Mouse (Mus musculus) left cerebral cortex, adult 2 months (tissue): ENCODE results near the gene AC134908.4. TPM values are rescaled to one million over a fixed set of nuclear protein-coding genes. Genes with fewer than 3 reads are reported as not detected.
A peak's percentile ranks its signal among the peaks of the same experiment; 100 is the strongest.

ENCODE experiments used
- DNase-seq, 2 experiments: peaks; one replicate each; pipeline ENCODE4 v3.0.0; 2021 to 2022; ENCODE audit warnings: low spot score in 2 of 2, mixed read lengths in 1 of 2; ENCODE audit errors: extremely low spot score in 1 of 2
- H3K27ac ChIP-seq: fragments of 200-600 bp; 2 replicates; pipeline ENCODE4 v1.8.1; 2022
- H3K4me3 ChIP-seq: fragments of 200-600 bp; 2 replicates; pipeline ENCODE4 v1.8.1; 2022
- CTCF ChIP-seq: fragments of 200-600 bp; IDR thresholded peaks from 2 replicates; pipeline ENCODE4 v1.8.1; 2022; ENCODE audit warnings: antibody characterized with exemption, mild to moderate bottlenecking, moderate library complexity
- intact Hi-C: fragments of 180-260 bp; cut with DNase I; formaldehyde crosslinking; loops from one replicate; pipeline ENCODE4 v1.15.1; 2025
- total RNA-seq, 2 experiments: library from RNA; stranded (reverse); gene quantifications; 2 replicates each; pipeline ENCODE4 v1.2.3; 2021

The AC134908.4 gene
- total RNA-seq, 2 experiments from 2014 or later: 1.4 TPM; not detected in 1

GRCm38 (mm10) chr17:25781339-25781738 lies 14.1 kb downstream of the AC134908.4 start:
- intact Hi-C loops: no loop called here
- H3K27ac ChIP-seq: no peak overlapping the region
- H3K4me3 ChIP-seq: no peak overlapping the region
- no peak for TF ChIP-seq CTCF
- no peak for DNase-seq

DNA sequence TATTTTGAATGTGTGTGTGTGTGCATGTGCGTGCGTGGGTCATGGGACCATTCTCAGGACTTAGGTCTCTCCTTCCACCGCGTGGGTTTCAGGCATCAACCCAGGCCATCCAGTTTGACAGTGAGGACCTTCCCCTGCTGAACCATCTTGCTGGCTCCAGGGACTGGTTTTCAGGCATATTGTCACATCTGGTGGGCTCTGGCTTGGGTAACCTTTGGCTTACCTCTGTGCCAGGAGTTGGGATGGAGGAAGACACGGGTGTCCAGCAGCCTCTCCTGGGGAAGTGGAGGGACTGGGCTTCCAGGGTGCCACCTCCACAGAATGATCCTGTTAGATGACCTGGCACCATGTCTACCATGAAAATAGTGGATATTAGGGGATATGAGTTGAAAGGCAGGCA lies 17.5 kb downstream of the AC134908.4 start:
- intact Hi-C loops: no loop called here
- Histone ChIP-seq H3K27ac (no peak overlapping the region), H3K4me3 (no peak overlapping the region)
- TF ChIP-seq CTCF: no peak
- no peak for DNase-seq

DNA sequence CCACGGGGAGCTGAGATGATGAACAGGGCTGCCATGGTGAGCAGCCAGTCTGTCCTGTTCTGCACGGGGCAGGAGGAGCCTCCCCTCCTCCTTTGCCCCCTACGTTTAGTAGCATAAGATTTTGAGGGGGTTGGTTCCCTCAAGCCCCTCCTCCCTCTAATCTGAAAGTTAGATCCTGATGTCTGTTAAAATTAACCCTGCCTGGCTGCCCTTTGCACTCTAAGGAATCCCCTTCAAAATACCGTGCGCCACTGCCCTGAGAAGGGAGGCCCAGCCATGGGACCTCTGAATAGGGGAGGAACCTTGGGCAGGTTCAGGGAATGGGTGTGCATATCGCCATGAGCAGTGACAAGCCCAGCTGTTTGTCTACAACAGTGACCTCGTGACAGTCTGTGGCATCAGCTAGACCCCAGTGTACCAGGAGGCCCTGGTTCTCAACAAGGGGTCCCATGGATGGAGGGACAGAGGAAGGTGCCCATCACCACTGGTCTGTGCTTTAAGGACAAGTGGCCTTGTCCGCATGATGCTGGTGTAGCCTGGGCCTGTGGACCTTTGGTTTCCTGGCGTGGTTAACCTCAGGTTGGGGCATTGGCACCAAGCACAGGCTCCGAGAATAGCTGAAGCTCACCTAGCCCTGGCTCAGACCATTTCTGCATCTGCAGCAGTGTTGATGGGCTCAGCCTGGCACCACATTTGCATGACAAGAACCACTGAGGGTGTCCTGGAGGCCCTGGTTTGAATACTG lies 20.0 kb downstream of the AC134908.4 start:
- no peak overlapping the region for H3K27ac ChIP-seq
- no peak for DNase-seq

GRCm38 (mm10) chr17:25773549-25774120 lies 21.8 kb downstream of the AC134908.4 start, which contains the start of gene Narfl:
TSS of gene Narfl (plus strand) at chr17:25773776.
- TF ChIP-seq CTCF: peak; percentile 98
- intact Hi-C loops: loop anchor here (1.0 to 5.0 kb wide), 3 partner anchors 24 to 41 kb away; partner anchors contain the start of gene Metrn
- H3K4me3 ChIP-seq: peak within 1 kb of the TSS; percentile 86
- DNase-seq: peak; percentile 98 to 99
- H3K27ac ChIP-seq: peak within 1 kb of the TSS; percentile 90

More for the DNA sequence above, 20.0 kb downstream of the AC134908.4 start:
- TF ChIP-seq CTCF: no peak
- no peak overlapping the region for H3K4me3 ChIP-seq
- intact Hi-C loops: no loop called here

- Histone ChIP-seq H3K4me3 (no peak overlapping the region), H3K27ac (no peak overlapping the region)
- no peak for TF ChIP-seq CTCF
- DNase-seq: no peak
- intact Hi-C loops: no loop called here
Observed at GRCm38 (mm10) chr17:25769331-25769730, 26.1 kb downstream of the AC134908.4 start.

- intact Hi-C loops: no loop called here
- TF ChIP-seq CTCF: no peak
- no peak overlapping the region for H3K4me3 ChIP-seq
- DNase-seq: no peak
- H3K27ac ChIP-seq: no peak overlapping the region
Observed at GRCm38 (mm10) chr17:25765886-25766285, 29.6 kb downstream of the AC134908.4 start.

DNA sequence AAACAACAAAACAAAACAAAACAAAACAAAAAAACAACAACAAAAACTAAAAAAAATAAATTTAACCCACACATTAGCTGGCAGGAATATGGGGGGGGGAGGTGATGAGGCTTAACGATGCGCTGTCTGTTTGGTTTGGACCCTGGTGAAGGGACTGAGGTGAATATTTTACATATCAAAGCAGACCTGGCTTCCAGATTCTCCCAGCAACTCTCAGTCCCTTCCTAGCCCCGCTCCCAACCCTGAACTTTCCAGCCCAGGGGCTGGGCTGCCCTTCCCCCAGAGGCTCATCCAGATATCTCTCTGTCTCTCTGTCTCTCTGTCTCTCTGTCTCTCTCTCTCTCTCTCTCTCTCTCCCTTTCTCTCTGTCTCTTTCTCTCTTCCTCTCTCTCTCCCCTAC lies 32.9 kb downstream of the AC134908.4 start:
- intact Hi-C loops: no loop called here
- no peak for DNase-seq
- Histone ChIP-seq H3K27ac (peak overlapping the region; percentile 58; the same call in 1 of the 2 replicates), H3K4me3 (no peak overlapping the region)
- no peak for TF ChIP-seq CTCF

DNA sequence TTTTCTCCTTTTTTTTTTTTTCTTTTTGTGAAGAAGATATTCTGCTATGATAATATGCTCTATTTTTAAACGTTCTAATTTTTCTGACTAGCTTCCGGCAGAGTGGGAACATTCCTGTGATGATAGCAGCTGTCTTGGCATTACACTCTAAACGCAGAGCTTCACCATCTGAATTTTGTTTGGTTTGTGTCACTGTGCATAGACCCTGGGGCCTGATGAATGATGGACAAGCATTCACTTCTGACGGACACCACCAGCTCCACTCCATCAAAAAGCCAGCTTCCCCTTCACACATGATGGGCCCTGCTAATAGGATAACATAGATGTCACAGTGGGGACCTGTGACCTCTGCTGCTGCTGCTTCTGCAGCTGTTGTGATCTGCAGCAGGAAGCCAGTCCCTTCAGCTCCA lies 33.9 kb downstream of the AC134908.4 start:
- peak in 1 of 2 experiments; percentile 17 for DNase-seq
- intact Hi-C loops: no loop called here
- H3K27ac ChIP-seq: peak overlapping the region; percentile 58
- H3K4me3 ChIP-seq: no peak overlapping the region
- no peak for TF ChIP-seq CTCF

- intact Hi-C loops: no loop called here
Observed at GRCm38 (mm10) chr17:25760148-25760547, 35.3 kb downstream of the AC134908.4 start.

GRCm38 (mm10) chr17:25757691-25758090 lies 37.8 kb downstream of the AC134908.4 start:
- no peak for TF ChIP-seq CTCF
- Histone ChIP-seq H3K4me3 (no peak overlapping the region), H3K27ac (no peak overlapping the region)
- intact Hi-C loops: no loop called here
- no peak for DNase-seq

More at GRCm38 (mm10) chr17:25760148-25760547, 35.3 kb downstream of the AC134908.4 start:
- Histone ChIP-seq H3K27ac (peak overlapping the region; percentile 30; the same call in 1 of the 2 replicates), H3K4me3 (no peak overlapping the region)
- peak in 1 of 2 experiments; percentile 25 for DNase-seq
- no peak for TF ChIP-seq CTCF

DNA sequence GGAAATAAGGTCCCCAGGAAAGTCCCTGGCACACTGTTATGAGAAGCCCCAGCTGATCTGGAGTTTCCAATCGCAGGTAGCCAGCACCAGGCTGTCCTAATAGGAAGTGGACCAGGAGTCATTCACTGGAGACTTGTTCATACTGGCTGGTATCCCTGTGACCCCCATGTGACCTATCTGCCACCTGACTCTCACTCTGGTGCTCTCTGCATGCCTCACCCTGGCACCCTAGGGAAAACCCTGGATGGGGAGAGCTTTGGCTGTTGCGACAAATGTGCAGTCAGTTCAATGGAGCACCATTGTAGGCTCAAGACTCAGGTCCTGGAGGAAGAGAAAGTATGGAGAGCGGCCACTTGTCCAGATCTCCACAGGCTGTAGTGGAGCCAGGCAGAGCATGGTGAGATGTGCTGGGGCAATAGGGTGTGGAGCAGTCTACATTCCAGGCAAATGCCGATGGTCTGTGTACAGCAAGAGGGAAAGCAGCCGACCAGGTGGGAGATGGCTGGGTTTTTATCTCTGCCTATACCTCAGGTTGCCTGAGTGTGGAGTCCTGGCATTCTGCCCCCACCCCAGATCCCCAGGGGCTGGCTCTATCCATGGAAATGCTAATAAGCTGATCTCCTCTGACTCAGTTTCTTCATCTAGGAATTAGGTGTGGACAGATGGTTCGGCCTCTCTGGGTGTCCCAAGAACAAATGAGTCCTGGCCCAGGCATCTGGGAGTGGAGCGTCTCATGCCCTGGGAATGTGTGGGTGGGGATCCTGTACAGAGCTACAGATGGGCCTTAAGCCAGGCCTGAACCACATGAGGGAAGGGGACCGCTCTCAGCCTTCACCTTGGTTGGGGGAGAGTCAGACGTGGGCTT lies 38.8 kb downstream of the AC134908.4 start:
- H3K27ac ChIP-seq: no peak overlapping the region
- intact Hi-C loops: no loop called here
- no peak overlapping the region for H3K4me3 ChIP-seq
- TF ChIP-seq CTCF: no peak
- DNase-seq: no peak
